Mouse (Mus musculus) embryonic facial prominence, embryonic 11.5 days (tissue): ENCODE measurements at regions not wholly inside any gene's neighbourhood (a gene's known extent, or its start where the extent isn't known, plus 50 kb on each side); places are given as distances from the start of the nearest gene placed in this dataset.

Source experiments
- ATAC-seq: fragments of 200-750 bp; cut with Nextera tagmentation; replicated peaks from 2 replicates; pipeline ENCODE4 v1.8.0; 2017; ENCODE audit warnings: low read depth; ENCODE audit not compliant: insufficient number of reproducible peaks, low FRiP score, low TSS enrichment
- DNase-seq: peaks from one replicate; pipeline ENCODE4 v3.0.0-alpha.2; 2015; ENCODE audit warnings: low spot score
- H3K27ac ChIP-seq: fragments of 300-500 bp; sonication (generic); replicated peaks from 2 replicates; pipeline ENCODE4 v1.5.1; 2014; ENCODE audit warnings: mild to moderate bottlenecking, low read depth, low read length, control low read depth
- H3K27me3 ChIP-seq: fragments of 300-500 bp; sonication (generic); 2 replicates; pipeline ENCODE4 v1.6.1; 2014; ENCODE audit warnings: mild to moderate bottlenecking, low read length, moderate library complexity, mixed read lengths; ENCODE audit not compliant: control insufficient read depth, insufficient read depth
- H3K36me3 ChIP-seq: fragments of 300-500 bp; sonication (generic); replicated peaks from 2 replicates; pipeline ENCODE4 v1.6.1; 2014; ENCODE audit warnings: low read depth, mild to moderate bottlenecking, low read length, moderate library complexity, mixed read lengths; ENCODE audit not compliant: control insufficient read depth, insufficient read depth
- H3K4me1 ChIP-seq: fragments of 300-500 bp; sonication (generic); 2 replicates; pipeline ENCODE4 v1.6.1; 2014; ENCODE audit warnings: low read length, mixed read lengths; ENCODE audit not compliant: control insufficient read depth, insufficient read depth
- H3K4me2 ChIP-seq: fragments of 300-500 bp; sonication (generic); 2 replicates; pipeline ENCODE4 v1.6.1; 2014; ENCODE audit warnings: low read depth, mild to moderate bottlenecking, control low read depth, low read length, moderate library complexity
- H3K4me3 ChIP-seq: fragments of 300-500 bp; sonication (generic); 2 replicates; pipeline ENCODE4 v1.5.1; 2014; ENCODE audit warnings: low read depth, low read length, control low read depth
- H3K9ac ChIP-seq: fragments of 300-500 bp; sonication (generic); replicated peaks from 2 replicates; pipeline ENCODE4 v1.6.1; 2014; ENCODE audit warnings: mild to moderate bottlenecking, control low read depth, low read length
- H3K9me3 ChIP-seq: fragments of 300-500 bp; sonication (generic); replicated peaks from 2 replicates; pipeline ENCODE4 v1.6.1; 2016; ENCODE audit warnings: mild to moderate bottlenecking, low read length, inconsistent platforms, mixed read lengths; ENCODE audit not compliant: control insufficient read depth
- WGBS: fragments of 180-500 bp; shearing (Covaris S2); extraction: QIAGEN DNeasy Blood & Tissue Kit; methylation state at CpG from one replicate; pipeline ENCODE4 v1.1.7; 2014; 5-methylcytosine and 5-hydroxymethylcytosine counted together

DNA sequence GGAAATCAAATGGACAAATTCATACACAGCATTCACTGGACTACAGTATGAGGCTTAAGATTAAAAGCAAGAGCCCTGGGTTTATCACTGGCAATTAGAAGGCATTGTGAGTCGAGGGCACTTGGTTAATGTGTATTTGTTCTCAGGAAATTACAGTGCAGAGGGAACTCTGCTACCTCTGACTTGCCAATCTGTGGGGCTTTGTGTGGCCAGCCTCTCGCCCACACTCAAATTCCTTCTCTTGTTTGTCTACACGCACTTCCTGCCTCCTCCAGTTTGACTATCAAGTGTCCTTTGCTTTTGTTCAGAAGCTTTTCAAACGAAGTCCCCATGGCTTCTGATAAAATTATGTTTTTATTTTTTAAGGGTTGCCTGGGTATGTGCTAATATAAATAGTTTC is 985.6 kb downstream of the Fam19a2 start:
- 22% methylated on average over 4 of the region's 4 CpGs for WGBS
- Histone ChIP-seq H3K4me2 (no peak overlapping the region), H3K9me3 (no peaks in the 10 kb centered on the region), H3K36me3 (no peaks in the 10 kb centered on the region), H3K27ac (no peak overlapping the region), H3K9ac (no peak overlapping the region), H3K4me3 (no peak overlapping the region), H3K4me1 (no peaks in the 10 kb centered on the region), H3K27me3 (no peaks in the 10 kb centered on the region)
- DNase-seq (peak; percentile 19), ATAC-seq (no peak)

DNA sequence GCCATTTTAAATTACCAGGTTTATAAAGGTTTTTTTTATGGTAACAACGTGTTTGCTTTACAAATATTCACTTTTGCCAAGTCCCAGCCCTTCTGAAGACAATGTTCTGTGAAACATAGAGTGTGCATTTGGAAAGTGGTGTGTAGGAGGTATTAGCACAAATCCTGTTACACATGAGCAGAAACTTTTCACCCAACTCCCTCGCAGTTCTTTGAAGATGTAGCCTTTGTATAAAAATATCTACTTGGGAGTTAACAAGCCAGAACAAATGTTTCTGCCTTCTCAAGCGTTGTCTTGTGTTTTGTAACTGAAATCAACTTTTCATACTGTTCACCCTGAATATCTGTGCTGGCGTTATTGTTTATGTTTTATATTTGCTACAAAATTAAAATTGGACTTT is 986.2 kb downstream of the Fam19a2 start:
- H3K27ac ChIP-seq = no peak overlapping the region
- H3K9ac ChIP-seq = no peak overlapping the region
- WGBS = 70% methylated on average over 4 of the region's 4 CpGs
- no peaks in the 10 kb centered on the region for H3K36me3 ChIP-seq
- no peak overlapping the region for H3K4me2 ChIP-seq
- H3K4me1 ChIP-seq = no peaks in the 10 kb centered on the region
- no peak overlapping the region for H3K4me3 ChIP-seq
- DNase-seq (no peak), ATAC-seq (no peak)
- no peaks in the 10 kb centered on the region for H3K27me3 ChIP-seq
- H3K9me3 ChIP-seq = no peaks in the 10 kb centered on the region

DNA sequence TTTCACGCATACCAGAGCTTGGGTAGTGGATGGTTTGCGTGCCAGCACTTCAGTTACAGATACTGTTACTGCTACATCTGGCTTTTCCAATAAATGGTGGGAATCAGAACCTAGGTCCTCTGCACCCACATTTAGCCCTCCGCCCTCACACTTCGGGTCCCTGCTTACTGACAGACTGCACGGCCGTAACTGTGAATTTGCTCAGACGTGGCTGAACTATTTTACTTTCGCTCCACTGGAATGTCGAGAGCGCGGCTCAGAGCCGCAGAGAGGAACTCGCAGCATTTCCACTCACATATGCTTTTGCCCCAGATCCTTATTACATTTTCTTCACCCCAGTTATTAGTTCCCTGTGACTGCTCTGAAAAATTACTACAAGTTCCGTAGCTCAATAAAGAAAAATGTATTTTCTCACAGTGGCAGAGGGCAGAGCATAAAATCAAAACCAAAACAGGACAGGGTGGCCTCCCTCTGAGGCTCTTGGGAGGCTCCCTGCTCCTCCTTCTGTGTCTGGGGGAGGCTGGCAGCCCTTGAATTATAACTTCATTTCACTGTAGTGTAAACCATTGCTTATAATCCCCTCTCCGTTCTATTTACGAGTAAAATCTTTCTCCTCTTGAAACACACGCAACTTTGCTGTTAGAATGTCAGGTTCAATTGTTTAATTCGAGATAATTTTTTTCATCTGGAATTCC is 1024.7 kb downstream of the Fam19a2 start:
- Histone ChIP-seq H3K9me3 (no peaks in the 10 kb centered on the region), H3K4me2 (no peak overlapping the region), H3K4me3 (no peak overlapping the region), H3K27me3 (no peaks in the 10 kb centered on the region), H3K4me1 (no peaks in the 10 kb centered on the region), H3K36me3 (no peaks in the 10 kb centered on the region), H3K9ac (no peak overlapping the region), H3K27ac (no peak overlapping the region)
- DNase-seq (no peak), ATAC-seq (no peak)
- 71% methylated on average over 18 of the region's 18 CpGs for WGBS

DNA sequence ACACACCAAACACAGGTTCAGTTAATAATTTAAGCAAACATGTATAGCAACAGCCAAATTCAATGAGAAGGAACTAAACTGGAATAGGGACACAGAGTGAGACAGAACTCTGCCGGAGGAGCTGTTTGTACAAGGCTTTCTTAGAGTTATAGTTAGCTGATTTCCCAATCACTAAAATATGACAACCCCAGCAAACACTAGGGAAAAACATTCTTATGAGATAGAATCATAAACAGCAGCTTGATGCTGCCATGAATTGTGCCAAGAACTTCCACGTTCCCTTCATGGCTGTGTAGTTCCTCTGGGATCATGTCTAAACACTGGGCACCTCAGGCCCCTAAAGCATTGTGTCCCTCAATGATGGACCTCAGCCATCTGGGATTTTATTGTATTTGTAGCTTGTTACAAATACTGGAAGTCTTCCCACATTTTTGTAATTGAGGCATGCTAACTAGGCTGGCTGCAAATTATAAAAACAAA is 1033.4 kb downstream of the Fam19a2 start:
- H3K9me3 ChIP-seq = no peaks in the 10 kb centered on the region
- H3K36me3 ChIP-seq = no peaks in the 10 kb centered on the region
- WGBS = 79% methylated on average over 2 of the region's 2 CpGs
- no peaks in the 10 kb centered on the region for H3K4me1 ChIP-seq
- no peak for DNase-seq
- H3K4me2 ChIP-seq = no peak overlapping the region
- no peak overlapping the region for H3K27ac ChIP-seq
- no peak overlapping the region for H3K4me3 ChIP-seq
- ATAC-seq = no peak
- H3K27me3 ChIP-seq = no peaks in the 10 kb centered on the region
- no peak overlapping the region for H3K9ac ChIP-seq

DNA sequence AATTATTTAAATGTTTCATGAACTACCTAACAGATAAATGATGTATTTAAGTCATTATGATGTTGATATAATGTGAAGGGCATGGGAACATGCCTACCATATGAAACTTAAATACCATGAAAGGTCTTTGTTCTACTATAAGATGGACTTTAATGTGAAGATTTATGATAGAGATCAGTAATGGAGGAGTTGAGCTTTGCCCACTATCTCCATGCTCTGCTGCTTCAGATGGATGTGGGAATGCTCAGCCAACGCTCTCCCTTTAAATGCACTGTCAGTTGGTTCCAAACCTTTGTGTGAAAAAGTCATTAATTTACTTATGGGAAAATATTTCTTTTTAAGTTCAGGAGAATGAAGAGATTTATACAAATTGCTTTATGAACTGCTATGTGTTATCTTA is 1040.9 kb downstream of the Fam19a2 start:
- Histone ChIP-seq H3K9ac (no peak overlapping the region), H3K27ac (no peak overlapping the region), H3K36me3 (no peaks in the 10 kb centered on the region), H3K4me3 (no peak overlapping the region), H3K9me3 (no peaks in the 10 kb centered on the region), H3K4me2 (no peak overlapping the region), H3K4me1 (no peaks in the 10 kb centered on the region), H3K27me3 (no peaks in the 10 kb centered on the region)
- DNase-seq = no peak
- 93% methylated on average over 1 of the region's 1 CpGs for WGBS
- ATAC-seq = no peak

DNA sequence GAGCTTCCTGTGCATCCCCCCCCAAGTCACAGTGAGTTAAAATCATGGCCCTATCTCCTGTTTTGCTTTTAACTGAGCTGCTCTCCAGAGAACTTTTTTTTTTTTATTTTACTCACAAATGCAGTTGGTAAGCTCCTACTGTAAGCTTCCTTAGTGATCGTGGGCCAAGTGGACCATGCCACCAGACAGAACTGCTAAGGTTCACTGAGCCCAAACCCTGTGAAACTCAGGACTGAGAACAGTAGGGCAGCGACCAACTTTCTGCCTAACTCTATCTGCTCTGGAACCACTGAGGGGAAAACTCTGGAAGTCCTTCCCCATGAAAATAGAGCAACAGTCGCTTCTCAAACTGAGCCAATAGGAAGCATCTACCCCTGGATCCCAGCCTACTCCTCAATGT is 1041.8 kb downstream of the Fam19a2 start:
- Histone ChIP-seq H3K36me3 (no peaks in the 10 kb centered on the region), H3K4me1 (no peaks in the 10 kb centered on the region), H3K27me3 (no peaks in the 10 kb centered on the region), H3K4me3 (no peak overlapping the region), H3K9ac (no peak overlapping the region), H3K27ac (no peak overlapping the region), H3K4me2 (no peak overlapping the region), H3K9me3 (no peaks in the 10 kb centered on the region)
- no peak for ATAC-seq
- DNase-seq = no peak
- WGBS = 82% methylated on average over 3 of the region's 3 CpGs

DNA sequence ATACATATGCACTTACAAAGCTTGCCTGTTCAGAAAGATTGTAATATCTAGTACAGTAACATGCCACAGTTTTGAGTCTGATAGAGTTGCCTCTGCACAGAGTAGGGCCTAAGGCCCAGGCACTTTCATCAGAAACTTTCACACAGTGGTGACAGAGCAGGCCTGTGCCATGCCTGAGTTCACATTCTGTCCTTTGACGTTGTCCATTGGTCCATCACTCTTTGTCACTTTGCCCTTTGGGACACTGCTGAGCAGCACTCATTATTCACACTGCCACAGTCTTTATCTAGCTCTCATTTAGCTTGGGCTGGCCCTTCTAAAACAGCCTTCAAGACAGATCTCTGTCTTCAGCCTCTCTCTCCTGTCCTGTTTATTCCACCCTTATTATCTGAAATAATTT is 1055.0 kb downstream of the Fam19a2 start:
- ATAC-seq (no peak), DNase-seq (no peak)
- H3K27me3 ChIP-seq = no peaks in the 10 kb centered on the region
- H3K4me2 ChIP-seq = no peak overlapping the region
- H3K9me3 ChIP-seq = no peaks in the 10 kb centered on the region
- H3K4me3 ChIP-seq = no peak overlapping the region
- no peak overlapping the region for H3K9ac ChIP-seq
- H3K27ac ChIP-seq = no peak overlapping the region
- 68% methylated on average over 1 of the region's 1 CpGs for WGBS
- H3K4me1 ChIP-seq = no peaks in the 10 kb centered on the region
- H3K36me3 ChIP-seq = no peaks in the 10 kb centered on the region

DNA sequence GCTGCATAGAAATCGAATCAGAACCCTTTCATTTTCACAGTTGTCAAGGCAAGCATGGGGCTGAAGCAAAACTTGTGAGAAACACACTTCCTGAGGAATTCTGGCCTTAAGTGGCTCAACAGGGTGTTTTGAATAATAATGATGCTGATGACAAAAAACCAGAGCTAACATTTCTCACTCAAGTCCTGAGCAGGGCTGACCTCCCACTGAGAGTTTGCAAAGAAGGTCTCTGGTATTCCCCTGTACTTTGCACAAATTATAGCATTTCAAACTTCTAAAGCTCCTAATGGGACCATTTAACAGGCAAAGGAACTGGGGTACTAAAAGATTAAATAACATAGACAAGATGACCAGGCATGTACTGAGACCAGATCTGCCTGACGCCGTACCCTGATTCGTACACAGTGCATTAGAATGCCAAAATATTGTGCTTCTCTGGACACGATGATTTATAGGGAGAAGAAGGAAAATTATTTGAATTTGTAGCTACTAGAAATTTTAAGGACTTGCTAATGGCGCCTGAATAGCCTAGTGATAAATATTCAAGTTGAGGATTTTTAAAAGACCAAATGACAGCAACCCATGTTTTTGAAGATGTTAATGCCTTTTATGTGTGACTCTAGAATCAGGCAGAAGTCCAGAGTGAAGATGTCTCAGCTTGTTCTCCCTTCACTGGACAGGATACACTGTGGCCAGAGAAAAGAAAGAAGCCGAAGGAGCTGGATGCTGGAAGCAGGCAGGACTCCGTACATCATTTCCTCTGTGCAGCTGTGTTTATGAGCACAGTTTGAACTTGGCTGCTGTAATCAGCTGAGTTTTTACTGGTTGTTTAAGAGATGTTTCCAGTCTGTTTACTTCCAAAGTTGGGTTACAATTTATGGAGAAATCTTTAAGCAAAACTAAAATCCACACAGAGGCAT is 1056.7 kb downstream of the Fam19a2 start:
- Histone ChIP-seq H3K9ac (no peak overlapping the region), H3K27ac (no peak overlapping the region), H3K27me3 (no peaks in the 10 kb centered on the region), H3K4me1 (no peaks in the 10 kb centered on the region), H3K9me3 (no peaks in the 10 kb centered on the region), H3K4me3 (no peak overlapping the region), H3K4me2 (no peak overlapping the region), H3K36me3 (no peaks in the 10 kb centered on the region)
- WGBS = 78% methylated on average over 8 of the region's 8 CpGs
- ATAC-seq (no peak), DNase-seq (peak; percentile 0)
